Comparison of ENCODE assay signal across 38 mouse cellular contexts in genomic region chr19:24907655-24908054, GRCm38 (mm10). TPM values are rescaled to one million over a fixed set of nuclear protein-coding genes. Genes with fewer than 3 reads are reported as not detected.
"Had no signal": no experiment of that assay in that cellular context is flagged by ENCODE, and none has a peak within 500 bp of the region (broad histone marks: within the 10 kb centered on the region; RNA-seq: fewer than 3 reads in every experiment).

No protein-coding gene starts in this region.

- H3K36me3 ChIP-seq: embryonic facial prominence, embryonic 10.5 days; embryonic facial prominence, embryonic 12.5 days; embryonic facial prominence, embryonic 13.5 days; embryonic facial prominence, embryonic 15.5 days; forebrain, embryonic 10.5 days; forebrain, embryonic 12.5 days; forebrain, embryonic 15.5 days had no signal

- H3K4me3 ChIP-seq: embryonic facial prominence, embryonic 10.5 days; embryonic facial prominence, embryonic 12.5 days; embryonic facial prominence, embryonic 13.5 days; embryonic facial prominence, embryonic 15.5 days; erythroblast, embryonic 14.5 days; forebrain, embryonic 10.5 days; forebrain, embryonic 12.5 days; forebrain, embryonic 13.5 days; forebrain, embryonic 15.5 days; gastrocnemius, adult 2 months; heart, adult 2 months had no signal

- H3K4me2 ChIP-seq: embryonic facial prominence, embryonic 12.5 days; embryonic facial prominence, embryonic 13.5 days; embryonic facial prominence, embryonic 15.5 days; forebrain, embryonic 12.5 days; forebrain, embryonic 13.5 days; forebrain, embryonic 15.5 days had no signal

- H3K27ac ChIP-seq: embryonic facial prominence, embryonic 10.5 days; embryonic facial prominence, embryonic 12.5 days; embryonic facial prominence, embryonic 13.5 days; embryonic facial prominence, embryonic 15.5 days; forebrain, embryonic 10.5 days; forebrain, embryonic 12.5 days; forebrain, embryonic 13.5 days; forebrain, embryonic 15.5 days; gastrocnemius, adult 2 months; heart, adult 2 months had no signal

- H3K9ac ChIP-seq: embryonic facial prominence, embryonic 12.5 days; embryonic facial prominence, embryonic 13.5 days; embryonic facial prominence, embryonic 15.5 days; forebrain, embryonic 12.5 days; forebrain, embryonic 13.5 days; forebrain, embryonic 15.5 days; forebrain, postnatal 0 days had no signal

- DNase-seq: cerebellum, adult 8-10 months; cerebellum, adult 9-10 months; cerebellum, adult 9-11 months; cerebellum, postnatal 10 days; cerebellum, postnatal 14 days; cerebellum, postnatal 25 days; cerebellum, postnatal 36 days; embryo, embryonic 11 days; forebrain, postnatal 0 days; gastrocnemius, adult 2 months; gastrocnemius, postnatal 10 days; gastrocnemius, postnatal 14 days; gastrocnemius, postnatal 25 days; gastrocnemius, postnatal 36 days; heart, adult 2 months had no signal

- ATAC-seq: forebrain, embryonic 13.5 days; forebrain, embryonic 14.5 days; forebrain, embryonic 15.5 days; forebrain, embryonic 16.5 days; forebrain, postnatal 0 days had no signal

- H3K9me3 ChIP-seq: embryonic facial prominence, embryonic 10.5 days; embryonic facial prominence, embryonic 12.5 days; embryonic facial prominence, embryonic 13.5 days; embryonic facial prominence, embryonic 15.5 days; forebrain, embryonic 10.5 days; forebrain, embryonic 12.5 days; forebrain, embryonic 13.5 days; forebrain, embryonic 15.5 days had no signal

- H3K4me1 ChIP-seq: embryonic facial prominence, embryonic 10.5 days; embryonic facial prominence, embryonic 12.5 days; embryonic facial prominence, embryonic 13.5 days; embryonic facial prominence, embryonic 15.5 days; forebrain, embryonic 10.5 days; forebrain, embryonic 12.5 days; forebrain, embryonic 13.5 days; forebrain, embryonic 15.5 days had no signal

RNA-seq across cellular contexts. Expression of gene Foxd4, which starts 6.7 kb away (rescaled TPM):
- total RNA-seq: forebrain, postnatal 0 days; gastrocnemius, adult 18-20 months; gastrocnemius, adult 2 months; gastrocnemius, adult 8-10 months; gastrocnemius, postnatal 10 days; gastrocnemius, postnatal 14 days; gastrocnemius, postnatal 25 days; gastrocnemius, postnatal 36 days; gastrocnemius, postnatal 4 days; granulocyte monocyte progenitor cell, adult 5-6 weeks; heart, adult 2 months; heart, adult 8-10 months had no signal
- polyA plus RNA-seq: cortical plate, adult 2 months; embryonic facial prominence, embryonic 10.5 days; embryonic facial prominence, embryonic 11.5 days; embryonic facial prominence, embryonic 12.5 days; embryonic facial prominence, embryonic 13.5 days; embryonic facial prominence, embryonic 14.5 days; embryonic facial prominence, embryonic 15.5 days; erythroblast, embryonic 14.5 days; forebrain, embryonic 10.5 days; forebrain, embryonic 11.5 days; forebrain, embryonic 13.5 days; forebrain, embryonic 14.5 days; forebrain, embryonic 15.5 days; forebrain, embryonic 16.5 days; forebrain, postnatal 0 days; frontal cortex, adult 2 months; gonadal fat pad, adult 2 months; heart, adult 2 months had no signal

RNA-seq across cellular contexts. Expression of gene Pgm5, which starts 46.0 kb away (rescaled TPM):
- total RNA-seq: common myeloid progenitor, adult 5-6 weeks; granulocyte monocyte progenitor cell, adult 5-6 weeks had no signal
- polyA plus RNA-seq: erythroblast, embryonic 14.5 days had no signal
